Mouse (Mus musculus) forebrain, embryonic 14.5 days (tissue): ENCODE results near the gene Eif4ebp2. TPM values are rescaled to one million over a fixed set of nuclear protein-coding genes. Genes with fewer than 3 reads are reported as not detected.
A peak's percentile ranks its signal among the peaks of the same experiment; 100 is the strongest.

Experiments
- ATAC-seq: fragments of 200-750 bp; cut with Nextera tagmentation; 2 replicates; pipeline ENCODE4 v1.8.0; 2017; ENCODE audit warnings: mild to moderate bottlenecking, moderate library complexity
- DNase-seq: peaks from one replicate; pipeline ENCODE4 v3.0.0-alpha.2; 2015; ENCODE audit warnings: low spot score
- H3K27ac ChIP-seq: fragments of 300-500 bp; sonication (generic); 2 replicates; pipeline ENCODE4 v1.5.1; 2014; ENCODE audit warnings: low read depth, mild to moderate bottlenecking, control low read depth, low read length, moderate library complexity
- H3K27me3 ChIP-seq: fragments of 300-500 bp; sonication (generic); replicated peaks from 2 replicates; pipeline ENCODE4 v1.6.1; 2014; ENCODE audit warnings: low read length, control low read depth, mixed read lengths; ENCODE audit not compliant: control insufficient read depth, insufficient read depth
- H3K36me3 ChIP-seq: fragments of 300-500 bp; sonication (generic); 2 replicates; pipeline ENCODE4 v1.6.1; 2014; ENCODE audit warnings: low read length, control low read depth; ENCODE audit not compliant: control insufficient read depth, insufficient read depth
- H3K4me1 ChIP-seq: fragments of 300-500 bp; sonication (generic); 2 replicates; pipeline ENCODE4 v1.6.1; 2014; ENCODE audit warnings: antibody characterized with exemption, low read length, control low read depth; ENCODE audit not compliant: control insufficient read depth, insufficient read depth
- H3K4me2 ChIP-seq: fragments of 300-500 bp; sonication (generic); 2 replicates; pipeline ENCODE4 v1.6.1; 2014; ENCODE audit warnings: mild to moderate bottlenecking, control low read depth, low read length
- H3K4me3 ChIP-seq: fragments of 300-500 bp; sonication (generic); 2 replicates; pipeline ENCODE4 v1.5.1; 2014; ENCODE audit warnings: low read depth, low read length, control low read depth
- H3K9ac ChIP-seq: fragments of 300-500 bp; sonication (generic); 2 replicates; pipeline ENCODE4 v1.6.1; 2014; ENCODE audit warnings: mild to moderate bottlenecking, low read length, control low read depth, moderate library complexity
- H3K9me3 ChIP-seq: fragments of 300-500 bp; sonication (generic); replicated peaks from 2 replicates; pipeline ENCODE4 v1.6.1; 2016; ENCODE audit warnings: low read length, control low read depth, mixed read lengths; ENCODE audit not compliant: control insufficient read depth
- WGBS: fragments of 180-500 bp; shearing (Covaris S2); extraction: QIAGEN DNeasy Blood & Tissue Kit; methylation state at CpG from one replicate; pipeline ENCODE4 v1.1.7; 2014; 5-methylcytosine and 5-hydroxymethylcytosine counted together
- polyA plus RNA-seq: library from polyadenylated mRNA; unstranded; fragments of >200 nt; fragmentation: Nextera tagmentation; extraction: Ambion mirVana; gene quantifications from 2 replicates; pipeline ENCODE4 v1.2.1, GENCODE M21; 2014

The Eif4ebp2 gene
- polyA plus RNA-seq, 1 experiment from 2014 or later: 50.0 TPM

DNA sequence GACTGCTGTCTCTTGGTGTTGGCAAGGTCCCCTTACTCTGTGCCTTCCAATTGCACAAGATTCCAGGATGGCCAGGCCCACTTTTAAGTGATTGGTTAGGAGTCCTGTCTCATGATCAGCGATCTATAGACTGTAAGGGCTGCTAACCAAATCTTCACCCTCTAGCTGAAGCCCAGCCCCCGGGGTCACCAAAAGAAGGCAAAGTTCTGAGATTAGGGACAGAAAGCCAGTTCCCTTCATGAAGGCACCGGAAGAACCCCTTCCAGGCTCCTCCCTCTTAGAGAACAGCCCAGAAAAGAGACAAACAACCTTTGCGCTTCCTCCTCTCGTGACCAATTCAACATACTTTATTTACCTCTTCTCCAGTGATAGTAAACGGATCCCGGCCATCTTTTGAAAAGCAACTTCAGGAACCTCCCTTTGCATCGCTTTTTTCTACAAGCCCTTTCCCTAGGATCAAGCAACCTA is 964 bp downstream of the Eif4ebp2 start:
- 6% methylated on average over 8 of the region's 8 CpGs for WGBS
- H3K27ac ChIP-seq: no peak overlapping the region; the same call in 1 of the 2 replicates

DNA sequence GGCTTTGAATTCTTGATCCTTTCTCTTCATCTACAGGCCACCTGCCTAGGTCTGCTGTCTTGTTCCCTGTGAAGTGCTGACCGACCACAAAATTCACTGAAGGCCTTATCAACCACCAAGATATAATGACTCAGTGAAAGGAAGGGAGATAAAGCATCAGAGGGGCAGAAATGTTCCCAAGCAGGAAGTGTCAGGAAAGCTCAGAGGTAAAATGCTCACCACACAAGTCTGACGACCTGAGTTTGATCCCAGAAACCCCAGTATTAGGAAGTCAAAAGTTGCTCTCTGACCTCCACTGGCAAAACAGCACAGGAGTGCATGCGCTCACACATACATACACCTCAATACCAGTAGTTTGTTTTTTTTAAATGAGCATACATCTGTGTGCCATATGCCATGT is 3.6 kb downstream of the Eif4ebp2 start:
- ATAC-seq (no peak), DNase-seq (no peak)
- H3K9me3 ChIP-seq: no peaks in the 10 kb centered on the region
- no peak overlapping the region for H3K9ac ChIP-seq
- no peaks in the 10 kb centered on the region for H3K27me3 ChIP-seq
- H3K27ac ChIP-seq: no peak overlapping the region
- no peak overlapping the region for H3K4me3 ChIP-seq
- H3K36me3 ChIP-seq: peaks cover 5% of the 10 kb centered on the region; the same call in 1 of the 2 replicates
- no peak overlapping the region for H3K4me2 ChIP-seq
- peaks cover 17% of the 10 kb centered on the region for H3K4me1 ChIP-seq
- 85% methylated on average over 3 of the region's 3 CpGs for WGBS

More for the DNA sequence above, 964 bp downstream of the Eif4ebp2 start:
- H3K4me2 ChIP-seq: peak overlapping the region; percentile 87
- H3K27me3 ChIP-seq: no peaks in the 10 kb centered on the region
- no peaks in the 10 kb centered on the region for H3K9me3 ChIP-seq
- DNase-seq (no peak), ATAC-seq (no peak)
- peaks cover 10% of the 10 kb centered on the region for H3K4me1 ChIP-seq
- H3K4me3 ChIP-seq: peak overlapping the region; percentile 99
- H3K36me3 ChIP-seq: peaks cover 5% of the 10 kb centered on the region; the same call in 1 of the 2 replicates
- peak overlapping the region; percentile 93 for H3K9ac ChIP-seq

DNA sequence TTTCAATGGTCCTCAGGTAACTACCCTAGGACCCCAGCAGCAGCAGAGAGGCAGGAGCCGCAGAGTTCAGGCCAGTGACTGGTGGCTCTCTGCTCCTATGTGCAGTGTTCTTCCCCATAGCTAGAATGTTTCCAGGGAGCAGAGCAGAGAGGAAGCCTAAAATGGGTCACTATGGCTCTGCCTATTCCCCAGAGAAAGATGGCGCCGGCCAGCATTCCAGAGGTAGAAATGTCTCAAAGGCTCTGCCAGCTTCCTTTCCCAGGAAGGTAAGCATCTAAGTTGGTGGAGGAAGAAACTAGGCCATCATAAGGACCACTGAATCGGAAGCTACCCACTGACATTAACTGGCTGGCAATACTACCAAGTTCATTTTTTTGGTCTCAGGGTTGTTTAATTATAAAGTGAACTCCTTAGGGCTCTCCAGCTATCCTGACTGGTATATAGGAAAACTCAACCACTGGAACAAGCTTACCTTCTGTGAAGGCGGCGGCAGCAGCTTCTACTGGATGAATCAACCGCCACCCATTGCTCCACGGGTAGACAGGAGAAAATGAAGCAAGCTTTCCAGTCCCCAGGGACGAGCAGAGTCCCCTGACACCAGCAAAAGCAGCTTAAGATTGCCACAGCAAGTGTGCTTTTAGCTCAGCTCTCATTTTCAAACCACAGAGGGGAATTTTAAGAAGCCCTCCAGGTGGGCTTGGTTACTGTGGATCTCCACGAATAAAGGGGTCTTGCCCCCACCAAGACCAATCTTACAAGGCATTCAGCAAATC is 4.7 kb downstream of the Eif4ebp2 start:
- no peak overlapping the region for H3K27ac ChIP-seq
- 80% methylated on average over 10 of the region's 10 CpGs for WGBS

DNA sequence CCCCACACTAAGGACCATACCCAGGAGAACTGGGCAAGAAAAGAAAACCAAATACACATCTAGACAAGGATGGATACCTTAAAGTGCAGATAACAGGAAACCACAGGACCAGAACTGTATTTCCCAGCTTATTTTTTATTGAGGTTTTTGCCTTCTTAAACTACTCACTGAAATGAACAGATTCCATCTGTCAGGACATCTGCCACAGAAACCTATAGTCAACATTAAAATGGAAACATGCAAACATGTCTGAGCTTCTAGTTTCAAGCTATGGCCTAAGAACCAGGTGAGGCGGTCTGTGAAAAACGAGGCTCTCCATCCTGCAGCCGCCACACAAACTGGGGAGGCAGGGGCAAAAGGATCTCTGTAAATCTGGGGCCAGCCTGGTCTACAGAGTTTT is 7.4 kb downstream of the Eif4ebp2 start:
- Histone ChIP-seq H3K27me3 (no peaks in the 10 kb centered on the region), H3K27ac (peak overlapping the region; percentile 9; the same call in 1 of the 2 replicates), H3K9me3 (no peaks in the 10 kb centered on the region), H3K4me3 (no peak overlapping the region), H3K4me2 (no peak overlapping the region), H3K4me1 (peaks cover 9% of the 10 kb centered on the region), H3K9ac (no peak overlapping the region; the same call in 1 of the 2 replicates), H3K36me3 (peaks cover 5% of the 10 kb centered on the region; the same call in 1 of the 2 replicates)
- 74% methylated on average over 3 of the region's 3 CpGs for WGBS
- DNase-seq: peak; percentile 58
- peak; percentile 6; the same call in 1 of the 2 replicates for ATAC-seq

More for the DNA sequence above, 4.7 kb downstream of the Eif4ebp2 start:
- Histone ChIP-seq H3K4me2 (no peak overlapping the region), H3K36me3 (peaks cover 5% of the 10 kb centered on the region; the same call in 1 of the 2 replicates), H3K4me1 (peaks cover 17% of the 10 kb centered on the region), H3K27me3 (no peaks in the 10 kb centered on the region), H3K4me3 (no peak overlapping the region), H3K9me3 (no peaks in the 10 kb centered on the region), H3K9ac (peak overlapping the region; percentile 13; the same call in 1 of the 2 replicates)
- ATAC-seq (no peak), DNase-seq (no peak)

DNA sequence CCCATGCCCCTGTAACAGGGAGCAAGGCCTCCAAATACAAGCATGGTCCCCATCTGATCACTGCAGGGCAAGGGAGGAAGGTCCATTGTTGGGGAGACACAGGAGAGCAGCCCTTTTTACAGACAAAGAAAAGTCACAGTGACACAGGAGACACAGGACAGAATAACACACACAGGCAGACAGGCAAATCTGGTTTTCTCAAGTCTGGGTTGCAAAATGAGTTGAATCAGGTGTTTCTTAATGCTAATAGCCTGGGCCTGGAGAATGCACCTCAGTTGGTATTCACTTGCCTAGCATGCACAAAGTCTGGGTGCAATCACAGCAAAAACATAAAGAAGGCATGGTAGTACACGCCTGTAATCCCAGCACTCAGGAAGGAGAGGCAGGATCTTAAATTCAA is 8.6 kb downstream of the Eif4ebp2 start:
- no peak for DNase-seq
- Histone ChIP-seq H3K27me3 (no peaks in the 10 kb centered on the region), H3K4me1 (peaks cover 7% of the 10 kb centered on the region), H3K4me2 (no peak overlapping the region), H3K4me3 (no peak overlapping the region), H3K27ac (no peak overlapping the region), H3K9me3 (no peaks in the 10 kb centered on the region), H3K36me3 (no peaks in the 10 kb centered on the region; the same call in 1 of the 2 replicates), H3K9ac (no peak overlapping the region; the same call in 1 of the 2 replicates)
- no peak for ATAC-seq
- whole genome bisulfite sequencing: 79% methylated on average over 1 of the region's 1 CpGs

DNA sequence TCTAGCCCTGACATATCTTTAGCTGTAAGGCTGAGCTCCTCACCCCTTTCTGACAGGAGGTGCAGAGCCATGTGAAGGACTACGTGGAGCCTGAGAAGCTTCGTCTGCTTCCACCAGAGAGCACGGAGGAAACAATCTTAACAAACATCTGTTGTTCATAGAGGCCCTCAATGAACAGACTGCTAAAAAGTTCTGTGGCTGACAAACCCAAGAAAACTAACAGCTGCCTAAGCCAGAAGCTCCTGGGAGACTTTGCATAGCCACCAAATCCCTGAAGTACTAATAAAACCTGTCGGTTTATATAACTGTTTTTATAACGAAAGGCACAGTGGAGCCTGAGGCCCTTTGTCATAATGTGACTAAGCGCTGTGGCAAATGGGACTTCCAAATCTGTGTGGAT is 9.0 kb downstream of the Eif4ebp2 start:
- WGBS: 68% methylated on average over 6 of the region's 6 CpGs
- H3K4me2 ChIP-seq: no peak overlapping the region
- no peak overlapping the region; the same call in 1 of the 2 replicates for H3K9ac ChIP-seq
- H3K4me1 ChIP-seq: peaks cover 7% of the 10 kb centered on the region
- H3K4me3 ChIP-seq: no peak overlapping the region
- H3K27ac ChIP-seq: no peak overlapping the region
- H3K27me3 ChIP-seq: no peaks in the 10 kb centered on the region
- DNase-seq (no peak), ATAC-seq (no peak)
- no peaks in the 10 kb centered on the region for H3K9me3 ChIP-seq
- H3K36me3 ChIP-seq: 0 out of 2 replicates have a peak, but pooled peaks cover 3% of the 10 kb centered on the region

DNA sequence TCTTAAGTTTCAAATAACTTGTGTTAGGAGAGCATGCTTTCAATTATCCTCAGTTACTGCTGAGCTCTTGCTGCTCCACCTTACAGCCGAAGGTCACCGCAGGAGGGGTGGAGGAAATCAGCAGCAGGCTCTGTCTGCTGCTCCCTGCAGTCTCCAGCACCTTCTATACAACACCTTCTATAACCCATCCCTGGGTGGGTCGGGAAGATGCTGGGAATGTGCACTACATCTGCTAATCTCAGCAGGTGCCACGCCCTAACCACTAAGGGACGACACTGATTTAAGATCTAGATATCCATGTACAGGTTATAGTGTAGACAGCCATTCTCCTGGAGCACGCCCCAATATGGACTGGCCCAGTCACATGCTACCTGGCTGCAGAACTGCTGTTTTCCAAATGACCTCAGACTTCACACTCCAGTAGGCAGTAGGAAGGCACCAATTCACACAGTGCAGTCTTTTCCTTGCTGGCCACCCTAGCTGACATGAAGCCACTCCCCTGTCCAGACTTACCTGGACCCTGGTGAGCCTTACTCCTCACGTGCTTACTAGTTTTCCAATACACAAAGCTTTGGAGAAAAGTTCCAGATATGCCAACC is 12.2 kb downstream of the Eif4ebp2 start:
- peaks cover 3% of the 10 kb centered on the region for H3K4me1 ChIP-seq
- 94% methylated on average over 7 of the region's 7 CpGs for WGBS
- H3K9me3 ChIP-seq: no peaks in the 10 kb centered on the region
- H3K36me3 ChIP-seq: peaks cover 8% of the 10 kb centered on the region; the same call in 1 of the 2 replicates
- no peak overlapping the region for H3K4me3 ChIP-seq
- ATAC-seq (no peak), DNase-seq (no peak)
- no peaks in the 10 kb centered on the region for H3K27me3 ChIP-seq
- no peak overlapping the region for H3K9ac ChIP-seq
- H3K4me2 ChIP-seq: no peak overlapping the region
- no peak overlapping the region for H3K27ac ChIP-seq

DNA sequence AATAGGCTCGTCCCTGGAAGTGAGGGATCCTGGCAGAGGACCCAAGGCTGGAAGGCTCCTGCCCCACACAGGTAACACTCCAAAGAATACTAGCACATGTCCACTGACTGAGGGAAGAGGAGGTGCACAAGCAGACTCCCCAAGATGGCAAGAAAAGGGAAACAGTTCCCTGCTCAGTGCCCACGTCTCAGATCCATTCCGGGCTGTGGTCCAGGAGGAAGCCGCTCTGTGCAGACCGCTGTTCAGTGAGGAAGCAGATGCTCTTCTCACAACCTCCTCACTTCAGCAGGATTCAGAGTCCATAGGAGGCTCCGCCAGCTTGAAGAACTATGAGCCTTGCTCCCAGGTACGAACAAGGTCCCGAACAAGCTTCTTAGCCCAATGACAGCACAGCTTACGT is 21.1 kb downstream of the Eif4ebp2 start:
- DNase-seq (no peak), ATAC-seq (no peak)
- Histone ChIP-seq H3K36me3 (peaks cover 55% of the 10 kb centered on the region), H3K9ac (no peak overlapping the region), H3K4me1 (no peaks in the 10 kb centered on the region), H3K4me2 (no peak overlapping the region), H3K27ac (no peak overlapping the region), H3K9me3 (no peaks in the 10 kb centered on the region), H3K4me3 (no peak overlapping the region), H3K27me3 (no peaks in the 10 kb centered on the region)
- WGBS: 88% methylated on average over 9 of the region's 9 CpGs
